Mouse (Mus musculus) spleen, postnatal 14 days (tissue): Measurements from ENCODE around the gene Zfp213.
"Not testable (repeated sequence)": the region's sequence is repeated elsewhere in the genome, so short reads cannot be mapped to it uniquely, and the experiment has no call there.

ENCODE experiments used
- DNase-seq, 2 experiments: peaks; one replicate each; pipeline ENCODE4 v3.0.0; 2021 to 2022; ENCODE audit warnings: low spot score in 2 of 2

Gene Zfp213

GRCm38 (mm10) chr17:23563595-23564367 lies at the start of gene Zfp213:
Gene Zfp213, minus strand, starts transcription at chr17:23564238.
- peak; percentile 89 to 90 for DNase-seq

GRCm38 (mm10) chr17:23610361-23610800 lies 46.3 kb upstream of the Zfp213 start:
- DNase-seq: peak; percentile 52 to 67

GRCm38 (mm10) chr17:23609612-23610011 lies 45.6 kb upstream of the Zfp213 start:
- DNase-seq: no peak

GRCm38 (mm10) chr17:23605220-23605619 lies 41.2 kb upstream of the Zfp213 start:
- no peak for DNase-seq

- DNase-seq: no peak
These were observed 40.4 kb upstream of the Zfp213 start for GRCm38 (mm10) chr17:23604394-23604793.

GRCm38 (mm10) chr17:23603542-23603941 lies 39.5 kb upstream of the Zfp213 start:
- DNase-seq: no peak

GRCm38 (mm10) chr17:23603077-23603476 lies 39.0 kb upstream of the Zfp213 start:
- no peak for DNase-seq

- no peak for DNase-seq
These were observed 38.0 kb upstream of the Zfp213 start for GRCm38 (mm10) chr17:23601836-23602585.

- DNase-seq: no peak
These were observed 36.9 kb upstream of the Zfp213 start, which contains the start of gene Zscan10 for GRCm38 (mm10) chr17:23600641-23601622. Gene Zscan10, plus strand, starts transcription at chr17:23600856.

- no peak for DNase-seq
These were observed 35.6 kb upstream of the Zfp213 start for GRCm38 (mm10) chr17:23599605-23600063.

GRCm38 (mm10) chr17:23598582-23599552 lies 34.8 kb upstream of the Zfp213 start, which contains the start of gene Zfp13:
Gene Zfp13, minus strand, starts transcription at chr17:23599487.
- DNase-seq: peak; percentile 57 to 60

- not testable (repeated sequence) for DNase-seq
These were observed 31.1 kb upstream of the Zfp213 start for GRCm38 (mm10) chr17:23595139-23595538.

GRCm38 (mm10) chr17:23592926-23593300 lies 28.9 kb upstream of the Zfp213 start:
- no peak for DNase-seq

GRCm38 (mm10) chr17:23592208-23592925 lies 28.3 kb upstream of the Zfp213 start:
- DNase-seq: peak; percentile 80 to 83

GRCm38 (mm10) chr17:23587253-23587652 lies 23.2 kb upstream of the Zfp213 start:
- no peak for DNase-seq

GRCm38 (mm10) chr17:23585721-23586491 lies 21.9 kb upstream of the Zfp213 start:
- no peak for DNase-seq

GRCm38 (mm10) chr17:23584786-23585185 lies 20.7 kb upstream of the Zfp213 start:
- no peak for DNase-seq

GRCm38 (mm10) chr17:23575951-23576552 lies 12.0 kb upstream of the Zfp213 start:
- DNase-seq: no peak
